Mouse (Mus musculus): ENCODE results near the gene Med23.

DNA sequence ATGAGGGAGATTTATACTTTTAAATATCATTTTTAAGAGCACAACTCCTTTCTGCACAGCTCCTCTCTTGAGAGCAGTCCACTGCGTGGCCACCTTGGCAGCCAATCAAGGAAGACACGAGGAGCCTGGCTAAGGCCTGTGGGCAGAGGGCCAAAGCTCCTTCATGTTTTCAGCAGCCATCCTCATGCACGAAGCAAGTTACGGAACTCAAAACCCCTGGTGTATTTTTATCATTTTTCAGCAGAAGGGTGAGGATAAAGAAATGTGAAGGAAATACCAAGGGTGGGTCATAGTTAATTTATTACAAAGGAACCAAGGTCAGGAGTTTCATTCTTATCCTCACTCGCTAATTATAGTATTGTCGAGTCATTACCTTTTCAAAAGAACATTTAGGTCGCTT lies 82.8 kb downstream of the Med23 start:
- TF ChIP-seq FLI1 (IDR thresholded peaks at IDR 0.05; ENCODE audit: low read length) (no peak), GATA1 (IDR thresholded peaks at IDR 0.05; ENCODE audit: borderline replicate concordance, low read length) (no peak)

Data from megakaryocyte, embryonic 14.5 days (primary cell).